Mouse (Mus musculus) CH12.LX (cell line): ENCODE results near the gene Slc26a10. TPM values are rescaled to one million over a fixed set of nuclear protein-coding genes. Genes with fewer than 3 reads are reported as not detected.

ENCODE experiments used
- DNase-seq: peaks from one replicate; pipeline ENCODE4 v3.0.0-alpha.2; 2013; ENCODE audit errors: extremely low read depth
- H3K27ac ChIP-seq: 2 replicates; pipeline ENCODE4 v1.5.1; 2012; ENCODE audit warnings: low read depth, mild to moderate bottlenecking, control low read depth, moderate library complexity; ENCODE audit not compliant: insufficient read depth
- H3K27me3 ChIP-seq: replicated peaks from 2 replicates; pipeline ENCODE3; 2012; ENCODE audit warnings: inconsistent platforms
- H3K36me3 ChIP-seq, 2 experiments: replicated peaks in 1 of 2; 2 replicates each; pipeline versions ENCODE3 to v1.6.1; 2012; ENCODE audit warnings: inconsistent platforms in 1 of 2, low read length in 1 of 2, mild to moderate bottlenecking in 1 of 2, mixed read lengths in 1 of 2, moderate library complexity in 1 of 2; ENCODE audit not compliant: control insufficient read depth in 1 of 2, insufficient read depth in 1 of 2
- H3K4me1 ChIP-seq, 2 experiments: 2 replicates each; pipeline ENCODE4 v1.6.1; 2012; ENCODE audit warnings: inconsistent platforms in 1 of 2, moderate library complexity in 1 of 2; ENCODE audit not compliant: insufficient read depth in 2 of 2, control insufficient read depth in 1 of 2
- H3K4me2 ChIP-seq: 2 replicates; pipeline ENCODE4 v1.6.1; 2012; ENCODE audit warnings: low read depth, mild to moderate bottlenecking, control low read depth; ENCODE audit not compliant: poor library complexity, insufficient read depth, severe bottlenecking
- H3K4me3 ChIP-seq, 3 experiments: fragments of 150-350 bp in 1 of 3; sonication (generic) in 1 of 3; replicated peaks in 1 of 3; 2 replicates each; pipeline versions ENCODE3 to v1.5.1; 2011 to 2012; ENCODE audit warnings: low read depth in 2 of 3, low read length in 2 of 3, mild to moderate bottlenecking in 2 of 3, moderate library complexity in 2 of 3, control low read depth in 1 of 3, improper control_type of control experiment in 1 of 3, inconsistent platforms in 1 of 3, mixed read lengths in 1 of 3; ENCODE audit not compliant: poor library complexity in 1 of 3
- H3K79me2 ChIP-seq: replicated peaks from 2 replicates; pipeline ENCODE4 v1.6.1; 2012; ENCODE audit warnings: mild to moderate bottlenecking, moderate library complexity; ENCODE audit not compliant: control insufficient read depth, poor library complexity, insufficient read depth, severe bottlenecking; ENCODE audit errors: extremely low read depth
- H3K9ac ChIP-seq: 2 replicates; pipeline ENCODE4 v1.6.1; 2012; ENCODE audit warnings: low read depth, mild to moderate bottlenecking, control low read depth, moderate library complexity; ENCODE audit not compliant: insufficient read depth
- H3K9me3 ChIP-seq: replicated peaks from 2 replicates; pipeline ENCODE3; 2012; ENCODE audit warnings: low read length, inconsistent platforms, mixed read lengths
- BHLHE40 ChIP-seq: IDR thresholded peaks from 2 replicates; pipeline ENCODE4 v1.6.1; 2011; ENCODE audit warnings: mild to moderate bottlenecking, low read depth, low read length, improper control_type of control experiment
- CHD2 ChIP-seq: IDR thresholded peaks from 2 replicates; pipeline ENCODE4 v1.6.1; 2011; ENCODE audit warnings: low read length, improper control_type of control experiment
- CTCF ChIP-seq, 2 experiments: IDR thresholded peaks in 1 of 2; conservative IDR thresholded peaks in 1 of 2; 2 replicates each; pipeline ENCODE4 v1.5.1; 2011 to 2012; ENCODE audit warnings: low read depth in 2 of 2, low read length in 2 of 2, improper control_type of control experiment in 1 of 2, inconsistent platforms in 1 of 2, mild to moderate bottlenecking in 1 of 2, moderate library complexity in 1 of 2
- E2F4 ChIP-seq: IDR thresholded peaks from 2 replicates; pipeline ENCODE4 v1.6.1; 2011; ENCODE audit warnings: low read depth, low read length, improper control_type of control experiment; ENCODE audit not compliant: insufficient replicate concordance
- ELF1 ChIP-seq: IDR thresholded peaks from 2 replicates; pipeline ENCODE4 v1.6.1; 2014; ENCODE audit warnings: low read depth, mild to moderate bottlenecking, inconsistent platforms, low read length, improper control_type of control experiment
- EP300 ChIP-seq: IDR thresholded peaks from 2 replicates; pipeline ENCODE4 v1.6.1; 2011; ENCODE audit warnings: low read length, improper control_type of control experiment
- ETS1 ChIP-seq: conservative IDR thresholded peaks from 2 replicates; pipeline ENCODE4 v1.6.1; 2012; ENCODE audit warnings: low read depth, mild to moderate bottlenecking, inconsistent platforms, low read length, improper control_type of control experiment, moderate library complexity
- JUN ChIP-seq: IDR thresholded peaks from 2 replicates; pipeline ENCODE4 v1.6.1; 2011; ENCODE audit warnings: low read depth, mild to moderate bottlenecking, low read length, improper control_type of control experiment, moderate library complexity; ENCODE audit not compliant: insufficient read depth
- JUND ChIP-seq: conservative IDR thresholded peaks from 2 replicates; pipeline ENCODE4 v1.6.1; 2011; ENCODE audit warnings: low read depth, low read length, improper control_type of control experiment
- MAZ ChIP-seq: IDR thresholded peaks from 2 replicates; pipeline ENCODE4 v1.6.1; 2012; ENCODE audit warnings: low read depth, mild to moderate bottlenecking, inconsistent platforms, low read length, improper control_type of control experiment, moderate library complexity
- NELFE ChIP-seq: IDR thresholded peaks from 2 replicates; pipeline ENCODE4 v1.6.1; 2011; ENCODE audit warnings: low read depth, low read length, improper control_type of control experiment
- NRF1 ChIP-seq: IDR thresholded peaks from 2 replicates; pipeline ENCODE4 v1.6.1; 2014; ENCODE audit warnings: low read depth, mild to moderate bottlenecking, inconsistent platforms, low read length, improper control_type of control experiment, moderate library complexity
- POLR2AphosphoS2 ChIP-seq: IDR thresholded peaks from 2 replicates; pipeline ENCODE4 v1.6.1; 2011; ENCODE audit warnings: low read depth, low read length, improper control_type of control experiment
- RAD21 ChIP-seq: IDR thresholded peaks from 2 replicates; pipeline ENCODE4 v1.6.1; 2011; ENCODE audit warnings: low read depth, mild to moderate bottlenecking, low read length, improper control_type of control experiment, moderate library complexity
- SIN3A ChIP-seq: IDR thresholded peaks from 2 replicates; pipeline ENCODE4 v1.6.1; 2012; ENCODE audit warnings: low read length, improper control_type of control experiment, inconsistent platforms
- SMC3 ChIP-seq: IDR thresholded peaks from 2 replicates; pipeline ENCODE4 v1.6.1; 2011; ENCODE audit warnings: low read depth, low read length, improper control_type of control experiment
- TBP ChIP-seq: conservative IDR thresholded peaks from 2 replicates; pipeline ENCODE4 v1.6.1; 2011; ENCODE audit warnings: low read depth, low read length, improper control_type of control experiment
- TCF12 ChIP-seq: IDR thresholded peaks from 2 replicates; pipeline ENCODE4 v1.6.1; 2014; ENCODE audit warnings: low read depth, mild to moderate bottlenecking, inconsistent platforms, low read length, improper control_type of control experiment
- UBTF ChIP-seq: IDR thresholded peaks from 2 replicates; pipeline ENCODE4 v1.6.1; 2012; ENCODE audit warnings: low read depth, mild to moderate bottlenecking, inconsistent platforms, low read length, improper control_type of control experiment, moderate library complexity
- USF1 ChIP-seq: IDR thresholded peaks from 2 replicates; pipeline ENCODE4 v1.6.1; 2014; ENCODE audit warnings: low read depth, mild to moderate bottlenecking, inconsistent platforms, low read length, improper control_type of control experiment
- ZNF384 ChIP-seq: IDR thresholded peaks from 2 replicates; pipeline ENCODE4 v1.6.1; 2012; ENCODE audit warnings: low read depth, low read length, improper control_type of control experiment, inconsistent platforms
- dilution Hi-C: fragments of 300-500 bp; cut with MboI; formaldehyde crosslinking; loops from 2 replicates; pipeline ENCODE4 v1.14.3; 2020; ENCODE audit warnings: low sequenced_read_pairs; ENCODE audit not compliant: extremely low pct_unique_long_range_greater_than_20kb, extremely low pct_ligation_motif_present
- in situ Hi-C: fragments of 300-500 bp; cut with MboI; formaldehyde crosslinking; loops from 3 replicates; pipeline ENCODE4 v1.14.3; 2019; ENCODE audit warnings: low sequenced_read_pairs, low pct_ligation_motif_present, low pct_unique_long_range_greater_than_20kb, mixed read lengths
- polyA plus RNA-seq: library from polyadenylated mRNA; unstranded; fragments of >175 nt; gene quantifications from 2 replicates; pipeline ENCODE4 v1.2.1, GENCODE M21; 2012; ENCODE audit warnings: low read depth; ENCODE audit not compliant: insufficient read length
- total RNA-seq, 2 experiments: library from RNA; depleted of rRNA; stranded (reverse); fragments of 300-350 nt in 1 of 2; fragments of >200 nt in 1 of 2; gene quantifications; 2 replicates each; pipeline ENCODE4 v1.2.3; 2012 to 2014

Slc26a10 gene
- total and polyA plus RNA-seq, 3 experiments, result 0.05 to 1.7 (median 0.16) TPM

DNA sequence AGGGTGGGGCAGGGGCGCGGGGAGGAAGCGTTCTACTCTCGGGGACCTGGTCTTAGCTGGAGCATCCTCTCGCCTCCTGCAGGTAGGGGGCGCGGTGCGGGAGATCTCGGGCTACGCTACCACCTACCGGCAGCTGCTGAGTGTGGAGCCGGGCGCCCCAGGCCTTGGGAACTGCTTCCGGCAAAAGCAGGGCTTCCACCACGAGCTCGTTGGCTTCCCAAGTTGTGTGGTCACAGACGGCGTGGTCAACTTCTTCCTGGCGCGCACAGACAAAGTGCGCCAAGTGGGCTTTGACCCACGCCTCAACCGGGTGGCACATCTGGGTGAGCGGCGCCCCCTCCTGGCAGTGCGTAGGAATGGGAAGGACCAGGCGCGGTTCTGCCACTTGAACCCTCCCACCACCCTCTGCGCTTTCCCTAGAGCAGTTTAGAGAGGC is 9.6 kb downstream of the Slc26a10 start (continued):
- TF ChIP-seq ELF1, result no peak
- TF ChIP-seq EP300, result no peak
- TF ChIP-seq TCF12, result no peak
- TF ChIP-seq ZNF384, result no peak
- TF ChIP-seq CHD2, result no peak
- peak; percentile 30 to 83 for TF ChIP-seq CTCF (conservative IDR thresholded peaks at IDR 0.05 in 1 of 2, IDR thresholded peaks at IDR 0.05 in 1 of 2; ENCODE audit: low read depth in 2 of 2, low read length in 2 of 2)
- peak; percentile 69 for TF ChIP-seq RAD21
- TF ChIP-seq TBP, result no peak
- no peak for TF ChIP-seq MAZ
- peak; percentile 44 for TF ChIP-seq SMC3
- TF ChIP-seq NRF1, result no peak
- no peak; the same call in 1 of the 2 replicates for TF ChIP-seq NELFE
- TF ChIP-seq USF1, result no peak
- TF ChIP-seq ETS1, result no peak
- no peak for TF ChIP-seq E2F4
- TF ChIP-seq, all 38 proteins: peak for 5

DNA sequence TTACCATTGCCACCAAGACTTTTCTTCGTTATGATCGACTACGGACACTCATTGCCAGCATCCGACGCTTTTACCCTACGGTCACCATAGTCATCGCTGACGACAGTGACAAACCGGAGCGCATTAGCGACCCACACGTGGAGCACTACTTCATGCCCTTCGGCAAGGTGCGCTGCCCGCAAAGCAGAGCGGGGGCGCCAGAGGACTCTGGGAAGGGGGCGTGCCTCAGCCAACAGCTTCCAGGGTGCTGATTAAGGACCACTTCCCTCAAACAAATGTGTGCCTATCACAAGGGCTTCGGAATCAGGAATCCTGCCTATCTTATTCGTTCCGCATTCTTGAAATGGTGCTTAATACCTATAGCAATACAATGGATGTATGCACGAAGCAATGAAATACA is 10.4 kb downstream of the Slc26a10 start:
- H3K9ac ChIP-seq, result no peak overlapping the region

GRCm38 (mm10) chr10:127167614-127168192 is 12.7 kb downstream of the Slc26a10 start:
- no peak for DNase-seq
- H3K4me3 ChIP-seq, result no peak overlapping the region
- in situ Hi-C loops (loop anchor here (5.0 kb wide), 1 partner anchor 40 kb away; no protein-coding TSS in a partner anchor), dilution Hi-C loops (no loop called here)
- H3K9me3 ChIP-seq, result peaks cover 23% of the 10 kb centered on the region
- no peaks in the 10 kb centered on the region; the same call in 1 of the 2 replicates for H3K79me2 ChIP-seq
- peaks cover 9% of the 10 kb centered on the region for H3K27me3 ChIP-seq
- no peak overlapping the region for H3K9ac ChIP-seq
- H3K4me1 ChIP-seq, result peaks cover 10 to 21% of the 10 kb centered on the region in 2 experiments
- no peak overlapping the region for H3K27ac ChIP-seq
- H3K4me2 ChIP-seq, result no peak overlapping the region
- peaks cover 0 to 14% of the 10 kb centered on the region in 2 experiments for H3K36me3 ChIP-seq
- TF ChIP-seq BHLHE40 (no peak), JUN (no peak)

More for the DNA sequence above, 10.4 kb downstream of the Slc26a10 start:
- no peak for DNase-seq
- in situ Hi-C loops (no loop called here), dilution Hi-C loops (no loop called here)
- Histone ChIP-seq H3K4me1 (peaks cover 6 to 16% of the 10 kb centered on the region in 2 experiments), H3K27me3 (peaks cover 25% of the 10 kb centered on the region), H3K79me2 (no peaks in the 10 kb centered on the region; the same call in 1 of the 2 replicates), H3K36me3 (peaks cover 0 to 14% of the 10 kb centered on the region in 2 experiments), H3K4me2 (no peak overlapping the region), H3K27ac (no peak overlapping the region), H3K4me3 (no peak overlapping the region), H3K9me3 (peaks cover 17% of the 10 kb centered on the region)
- TF ChIP-seq ETS1 (no peak), SIN3A (no peak), JUND (no peak), CTCF (conservative IDR thresholded peaks at IDR 0.05 in 1 of 2, IDR thresholded peaks at IDR 0.05 in 1 of 2; ENCODE audit: low read depth in 2 of 2, low read length in 2 of 2) (peak in 1 of 2 experiments; percentile 32; a peak in 1 of 4 replicates), POLR2AphosphoS2 (no peak), UBTF (no peak)
